Mouse (Mus musculus) cerebellum, postnatal 14 days (tissue): ENCODE results near the gene Cxcl17.
"Not testable (repeated sequence)": the region's sequence is repeated elsewhere in the genome, so short reads cannot be mapped to it uniquely, and the experiment has no call there.

Experiments used
- DNase-seq, 2 experiments: peaks; one replicate each; pipeline ENCODE4 v3.0.0; 2021; ENCODE audit warnings: mixed read lengths in 2 of 2

Gene Cxcl17

GRCm38 (mm10) chr7:25412833-25413441, at the start of gene Cxcl17:
Gene Cxcl17 (minus strand): TSS chr7:25412886.
- DNase-seq: no peak

GRCm38 (mm10) chr7:25462033-25462337, 49.3 kb upstream of the Cxcl17 start:
- not testable (repeated sequence) for DNase-seq

- DNase-seq: peak; percentile 58 to 67
Measured at GRCm38 (mm10) chr7:25461336-25462032, 48.8 kb upstream of the Cxcl17 start.

- DNase-seq: no peak
Measured at GRCm38 (mm10) chr7:25452103-25452502, 39.4 kb upstream of the Cxcl17 start.

- DNase-seq: no peak
Measured at GRCm38 (mm10) chr7:25449913-25450890, 37.5 kb upstream of the Cxcl17 start.

GRCm38 (mm10) chr7:25440816-25441153, 28.1 kb upstream of the Cxcl17 start:
- DNase-seq: no peak

GRCm38 (mm10) chr7:25439978-25440815, 27.5 kb upstream of the Cxcl17 start:
- no peak for DNase-seq

- no peak for DNase-seq
Measured at GRCm38 (mm10) chr7:25439124-25439822, 26.6 kb upstream of the Cxcl17 start.

GRCm38 (mm10) chr7:25436704-25437103, 24.0 kb upstream of the Cxcl17 start:
- DNase-seq: no peak

GRCm38 (mm10) chr7:25436226-25436625, 23.5 kb upstream of the Cxcl17 start:
- DNase-seq: no peak

GRCm38 (mm10) chr7:25435546-25435851, 22.8 kb upstream of the Cxcl17 start:
- no peak for DNase-seq

GRCm38 (mm10) chr7:25434654-25435545, 22.2 kb upstream of the Cxcl17 start:
- no peak for DNase-seq

- DNase-seq: no peak
Measured at GRCm38 (mm10) chr7:25433781-25434560, 21.3 kb upstream of the Cxcl17 start.

GRCm38 (mm10) chr7:25433007-25433541, 20.4 kb upstream of the Cxcl17 start:
- DNase-seq: no peak

GRCm38 (mm10) chr7:25432381-25432780, 19.7 kb upstream of the Cxcl17 start:
- no peak for DNase-seq

GRCm38 (mm10) chr7:25429886-25430784, 17.4 kb upstream of the Cxcl17 start:
- no peak for DNase-seq

- no peak for DNase-seq
Measured at GRCm38 (mm10) chr7:25428321-25428720, 15.6 kb upstream of the Cxcl17 start.

GRCm38 (mm10) chr7:25427144-25427543, 14.5 kb upstream of the Cxcl17 start:
- no peak for DNase-seq

GRCm38 (mm10) chr7:25426380-25426779, 13.7 kb upstream of the Cxcl17 start:
- not testable (repeated sequence) for DNase-seq
